Mouse (Mus musculus): ENCODE measurements at regions not wholly inside any gene's neighbourhood (a gene's known extent, or its start where the extent isn't known, plus 50 kb on each side); places are given as distances from the start of the nearest gene placed in this dataset.

DNA sequence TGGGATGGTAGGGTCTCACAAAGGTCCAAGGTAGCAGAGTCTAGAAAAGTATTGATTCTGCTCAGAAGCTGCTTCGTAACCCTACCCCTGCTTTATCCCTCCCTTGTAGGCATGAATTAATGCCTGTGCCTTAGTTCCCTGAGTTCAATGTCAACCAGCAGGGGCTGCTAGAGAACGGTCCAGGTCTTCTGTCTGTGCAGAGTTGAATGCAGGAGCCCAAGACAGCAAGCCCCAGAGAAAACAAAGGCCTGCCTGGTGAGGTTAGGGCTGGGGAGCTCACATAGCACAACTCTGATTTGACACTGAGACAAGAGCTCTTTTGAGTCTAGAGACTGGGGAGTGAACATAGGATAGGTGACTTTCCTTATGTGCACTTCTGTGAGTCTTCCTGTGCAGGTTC lies 56.6 kb downstream of the Olig3 start:
- no peak for DNase-seq (ENCODE audit: low read depth, low spot score)

DNA sequence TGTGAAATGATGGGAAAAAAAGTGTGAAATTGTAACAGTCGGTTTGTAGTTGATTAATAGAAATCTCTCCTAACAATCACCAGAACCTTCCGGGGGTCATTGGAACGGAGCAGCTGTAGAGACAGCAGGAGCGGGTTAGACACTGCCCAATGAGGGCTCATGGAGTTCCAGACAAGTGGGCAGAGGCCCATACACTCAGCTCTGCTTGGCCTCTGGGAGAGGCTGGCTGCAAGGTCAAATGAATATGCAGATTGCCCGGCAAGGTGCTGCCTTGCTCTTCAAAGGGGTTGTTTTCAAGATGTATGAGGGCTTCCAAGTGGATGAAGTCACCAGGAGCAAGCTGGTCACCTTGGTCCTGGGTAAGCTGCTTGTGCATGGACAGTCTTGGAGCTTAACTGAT lies 57.6 kb downstream of the Olig3 start:
- DNase-seq (ENCODE audit: low read depth, low spot score), result no peak

DNA sequence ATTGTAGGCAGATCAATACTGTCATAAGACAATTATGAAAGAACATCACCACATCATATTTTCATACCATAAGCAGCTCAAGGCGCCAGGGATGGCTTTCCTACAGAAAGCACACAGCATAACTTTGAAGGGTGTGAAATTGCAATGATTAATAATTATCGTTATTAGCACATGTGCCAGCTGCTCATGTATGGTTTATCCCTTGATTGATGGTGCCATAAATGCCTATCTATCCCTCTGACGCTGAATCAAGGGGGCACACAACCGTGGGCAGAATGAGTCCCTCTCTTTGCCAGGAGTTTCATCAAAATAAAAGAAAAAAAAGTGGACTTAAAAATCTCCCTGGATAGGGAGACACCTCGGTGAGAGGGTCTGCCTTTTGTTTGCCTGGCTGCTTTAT lies 58.5 kb downstream of the Olig3 start:
- no peak for DNase-seq (ENCODE audit: low read depth, low spot score)

DNA sequence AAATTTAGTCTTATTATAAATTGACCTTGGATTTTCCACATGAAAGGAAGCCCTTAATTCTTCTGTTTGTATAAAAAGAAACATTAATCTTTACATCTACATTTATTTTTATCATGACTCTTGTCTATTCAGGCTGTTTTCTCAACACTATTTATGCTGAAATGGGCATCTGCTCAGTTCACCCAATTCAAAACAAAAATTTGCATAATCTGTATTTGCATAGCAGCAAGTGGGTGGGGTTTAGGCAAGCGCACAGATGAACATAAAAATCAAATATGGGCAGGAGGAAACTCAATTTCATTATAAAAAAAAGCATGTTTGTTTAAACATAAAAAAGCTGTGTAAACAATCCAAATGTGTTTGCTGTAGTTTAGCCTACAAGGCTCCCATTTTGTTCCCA lies 67.7 kb downstream of the Olig3 start:
- DNase-seq (ENCODE audit: low read depth, low spot score), result no peak

DNA sequence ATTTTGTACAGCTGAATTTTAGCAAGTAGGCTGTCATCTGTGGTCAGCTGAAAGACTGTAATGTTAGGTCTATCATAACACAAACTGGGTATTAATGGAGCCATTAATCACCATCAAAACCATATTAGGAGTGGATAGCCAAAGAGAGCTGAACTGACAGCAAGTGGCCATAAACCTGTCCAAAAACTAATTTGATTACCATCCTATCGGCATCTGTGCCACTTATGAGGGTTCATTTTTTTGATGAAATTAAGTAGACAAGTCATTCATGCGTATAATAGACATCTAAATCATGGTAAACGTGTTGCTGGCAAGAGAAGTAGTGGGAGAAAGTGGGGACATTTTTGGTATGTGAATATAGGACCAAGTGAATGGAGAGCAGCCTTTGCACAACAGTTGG lies 68.6 kb downstream of the Olig3 start:
- no peak for DNase-seq (ENCODE audit: low read depth, low spot score)

DNA sequence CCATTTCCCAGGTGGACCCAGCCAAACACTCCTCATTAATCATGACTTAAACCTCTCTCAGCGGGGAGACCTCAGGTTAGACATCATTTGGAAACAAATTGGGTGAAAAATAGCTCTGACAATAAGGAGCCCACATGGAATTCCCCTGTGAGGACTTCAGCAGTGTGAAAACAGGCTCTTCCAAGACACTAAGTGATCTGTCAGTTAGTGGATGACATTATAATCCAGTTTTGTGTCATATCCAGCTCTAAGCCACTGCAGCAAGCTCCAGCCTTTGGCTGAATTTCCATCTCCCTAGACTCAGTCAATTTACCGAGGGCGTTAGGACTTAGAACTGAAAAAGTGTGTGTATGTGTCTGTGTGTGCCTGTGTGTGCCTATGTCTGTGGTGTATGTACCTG lies 70.5 kb downstream of the Olig3 start:
- DNase-seq (ENCODE audit: low read depth, low spot score), result no peak

DNA sequence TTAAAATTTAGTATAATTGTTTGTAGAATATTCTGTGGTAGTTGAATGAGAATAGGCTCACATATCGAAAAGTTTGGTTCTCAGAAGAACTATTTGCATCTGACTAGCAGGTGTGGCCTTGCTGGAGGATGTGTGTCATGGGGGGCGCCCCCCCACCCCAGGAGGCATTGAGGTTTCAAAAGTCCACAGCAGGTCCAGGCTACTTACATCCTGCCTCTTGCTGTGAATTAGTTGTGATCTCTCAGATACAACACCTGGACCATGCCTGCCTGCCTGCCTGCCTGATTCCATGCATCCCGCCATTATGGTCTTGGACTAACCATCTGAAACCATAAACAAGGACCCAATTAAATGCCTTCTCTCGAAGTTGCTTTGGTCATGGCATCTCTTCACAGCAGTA lies 76.2 kb downstream of the Olig3 start:
- no peak for DNase-seq (ENCODE audit: low read depth, low spot score)

DNA sequence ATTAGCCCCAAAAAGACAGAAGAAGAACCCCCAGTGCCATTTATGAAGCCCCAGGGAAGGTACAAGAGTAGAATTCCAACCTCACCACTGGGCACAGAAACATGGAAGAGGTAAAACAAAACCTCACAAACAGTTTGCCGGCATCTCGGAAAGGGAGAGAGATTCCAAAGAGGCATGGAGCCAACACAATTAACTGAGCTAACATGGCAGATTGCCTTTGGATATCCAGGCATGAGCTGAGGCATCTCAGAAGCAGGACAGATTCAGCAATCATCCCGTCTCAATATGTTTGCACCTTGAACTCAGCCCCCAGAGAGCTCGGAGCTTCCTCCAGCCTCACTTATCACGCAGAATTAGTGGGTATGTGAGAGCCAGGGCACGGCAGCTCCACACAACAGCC lies 78.3 kb downstream of the Olig3 start:
- DNase-seq (ENCODE audit: low read depth, low spot score), result no peak

DNA sequence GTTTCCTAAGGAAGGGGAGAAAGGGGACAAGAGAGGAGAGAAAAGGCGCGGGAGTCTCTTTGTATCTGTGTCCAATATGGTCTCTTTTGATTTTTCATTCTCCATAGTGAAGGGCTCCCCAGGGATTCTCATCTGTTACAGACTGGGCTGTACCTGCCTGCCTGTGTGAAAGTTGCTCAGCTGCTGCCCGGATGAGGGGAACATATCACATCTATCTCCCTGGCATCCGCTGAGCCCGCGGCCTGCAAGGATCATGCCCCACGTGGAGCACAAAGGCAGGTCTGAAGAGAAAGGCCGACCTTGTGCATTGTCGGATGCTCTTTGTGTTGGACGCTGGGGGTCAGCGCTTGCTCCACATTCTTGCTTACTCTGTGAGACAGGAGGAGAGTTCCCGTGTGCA lies 85.5 kb downstream of the Olig3 start:
- no peak for DNase-seq (ENCODE audit: low read depth, low spot score)

DNA sequence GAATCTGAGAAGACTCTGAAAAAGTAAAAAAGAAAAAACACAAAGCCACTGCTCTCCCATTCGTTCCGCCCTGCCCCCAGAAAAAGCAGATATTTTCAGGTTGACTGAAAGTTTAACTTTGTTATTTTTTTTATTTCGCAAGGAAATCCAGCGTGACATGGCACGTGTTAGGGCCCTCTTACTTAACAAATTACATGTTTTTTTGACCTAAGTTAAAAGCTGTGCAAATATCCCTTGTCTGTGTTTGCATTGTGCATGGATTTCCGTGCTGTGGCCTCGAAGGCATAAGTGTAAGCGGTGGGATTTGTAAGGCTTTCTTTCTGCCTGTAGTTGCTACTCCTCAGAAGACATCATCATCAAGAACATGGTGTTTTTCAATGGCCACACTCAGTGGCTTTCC lies 87.2 kb downstream of the Olig3 start:
- no peak for DNase-seq (ENCODE audit: low read depth, low spot score)

DNA sequence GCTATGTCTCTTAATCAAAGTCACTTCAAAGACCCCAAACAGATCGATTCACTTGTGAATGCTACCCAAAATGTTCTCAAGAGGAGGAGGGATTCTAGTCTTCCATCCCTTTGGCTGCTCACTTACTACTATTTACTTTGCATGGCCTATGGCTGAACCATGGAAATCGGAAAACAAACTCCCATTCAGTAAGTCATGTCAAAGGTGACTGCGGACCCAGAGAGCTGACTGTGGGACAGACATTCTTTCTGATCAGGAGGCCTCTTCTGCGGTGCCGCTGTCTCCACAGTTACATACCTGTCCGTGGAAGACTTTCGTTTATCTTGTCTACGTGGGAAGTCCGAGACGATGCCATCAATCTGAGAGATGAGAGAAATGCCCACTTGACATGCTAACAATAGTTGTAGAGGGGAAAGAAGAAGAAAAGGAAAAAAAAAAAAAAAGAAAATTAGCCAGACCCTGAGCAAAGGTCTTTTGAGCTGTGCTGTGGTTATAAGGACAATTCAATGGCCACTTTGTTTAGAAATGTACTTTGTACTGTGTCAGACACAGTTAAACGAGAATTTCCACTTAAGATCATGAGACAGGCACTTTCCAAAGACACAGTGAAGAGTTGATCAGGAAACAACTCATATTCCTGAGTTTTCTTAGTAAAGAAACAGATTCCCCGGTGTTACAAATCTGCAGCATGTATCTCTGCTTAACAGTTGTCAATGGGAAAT lies 92.7 kb downstream of the Olig3 start:
- DNase-seq (ENCODE audit: low read depth, low spot score), result no peak

DNA sequence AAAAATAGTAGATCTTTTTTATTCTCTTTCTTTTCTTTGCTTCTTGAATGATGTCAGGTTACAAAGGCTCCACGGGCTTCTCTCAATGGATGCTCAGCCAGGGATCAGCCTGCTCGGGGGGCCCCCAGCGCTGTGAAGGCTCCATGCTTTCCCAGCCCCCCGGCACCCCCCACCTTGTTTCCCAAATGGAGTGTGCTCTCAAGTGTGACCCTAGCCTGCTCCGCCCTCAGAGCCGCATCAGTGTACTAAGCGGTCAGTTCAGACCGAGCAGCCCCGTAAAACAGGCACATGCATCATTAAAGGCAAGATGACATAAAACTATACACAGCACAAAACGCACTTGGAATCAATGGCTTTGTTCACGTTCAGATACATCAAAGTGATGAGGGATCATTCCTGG lies 102.7 kb downstream of the Olig3 start:
- DNase-seq (ENCODE audit: low read depth, low spot score), result no peak

DNA sequence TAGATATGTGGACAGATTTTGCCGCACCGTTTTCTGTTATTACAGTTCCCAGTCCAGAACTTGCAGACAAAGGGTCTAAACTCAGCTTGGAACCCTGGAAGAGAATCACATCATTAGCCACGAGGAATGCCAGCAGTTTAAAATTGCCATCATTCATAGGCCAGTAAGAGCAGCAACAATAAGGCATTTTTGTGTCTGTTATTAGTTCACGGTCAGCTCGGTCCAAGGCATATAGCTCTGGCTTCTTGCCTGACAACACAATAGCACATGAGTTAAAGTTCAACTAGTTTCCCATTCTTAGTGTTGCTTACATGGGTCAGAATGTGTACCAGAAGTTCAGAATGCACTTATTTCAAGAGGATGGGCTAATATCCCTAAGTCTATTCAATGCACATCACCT lies 103.4 kb downstream of the Olig3 start:
- DNase-seq (ENCODE audit: low read depth, low spot score), result no peak

DNA sequence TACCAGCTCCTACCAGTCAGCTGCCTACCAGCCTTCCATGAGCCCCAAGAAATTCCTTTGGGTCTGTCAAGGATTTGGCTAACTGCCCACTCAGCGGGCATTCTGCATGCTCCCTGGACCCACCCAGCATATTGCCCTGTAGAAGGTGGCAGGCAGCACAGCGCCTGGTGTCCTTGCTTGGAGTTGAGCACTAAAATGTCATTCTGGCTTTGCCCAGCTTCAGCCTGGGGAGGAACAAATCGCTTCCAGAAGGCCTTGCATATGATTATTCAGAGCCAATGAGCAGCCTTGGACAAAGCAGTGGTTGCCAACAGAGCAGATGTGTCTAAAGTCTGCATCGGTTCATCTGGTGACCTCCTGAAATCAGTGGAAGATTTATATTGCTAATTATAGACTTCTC lies 103.8 kb downstream of the Olig3 start:
- no peak for DNase-seq (ENCODE audit: low read depth, low spot score)

DNA sequence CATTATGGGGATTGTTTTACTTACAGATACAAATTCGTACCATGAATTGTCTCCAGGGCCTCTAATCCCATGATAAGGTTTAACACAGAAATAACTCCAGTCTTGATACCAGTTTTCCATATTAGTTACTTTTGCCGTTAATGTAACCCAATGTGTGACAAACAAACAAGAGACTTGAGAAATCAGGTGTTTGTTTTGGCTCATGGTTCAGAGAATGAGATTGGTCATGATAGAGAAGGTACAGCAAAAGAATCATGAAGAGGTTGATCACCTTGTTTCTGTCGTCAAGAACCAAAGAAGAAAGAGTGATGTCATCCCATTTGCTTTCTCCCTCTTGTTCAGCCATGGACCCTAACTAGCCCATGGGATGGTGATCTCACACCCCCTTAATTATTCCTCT lies 107.5 kb downstream of the Olig3 start:
- DNase-seq (ENCODE audit: low read depth, low spot score), result no peak

DNA sequence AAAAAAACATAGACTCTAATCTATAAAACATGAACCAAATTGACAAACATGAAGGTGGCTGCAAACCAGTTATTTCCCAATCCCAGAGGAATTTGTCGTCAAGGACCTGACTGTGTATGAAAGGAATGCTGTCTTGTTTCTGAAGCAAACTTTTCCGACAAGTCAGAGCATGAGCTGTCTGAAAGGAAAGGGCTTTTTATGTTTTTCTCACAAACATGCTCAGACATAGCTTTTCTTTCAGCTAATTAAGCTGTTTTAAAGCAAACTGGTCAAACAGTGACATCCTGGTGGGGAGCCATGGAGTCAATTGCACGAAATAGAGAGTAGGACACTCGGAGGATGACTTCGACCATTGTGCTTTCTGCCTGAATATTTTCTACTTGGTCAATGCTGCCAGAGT lies 108.2 kb downstream of the Olig3 start:
- DNase-seq (ENCODE audit: low read depth, low spot score), result no peak

DNA sequence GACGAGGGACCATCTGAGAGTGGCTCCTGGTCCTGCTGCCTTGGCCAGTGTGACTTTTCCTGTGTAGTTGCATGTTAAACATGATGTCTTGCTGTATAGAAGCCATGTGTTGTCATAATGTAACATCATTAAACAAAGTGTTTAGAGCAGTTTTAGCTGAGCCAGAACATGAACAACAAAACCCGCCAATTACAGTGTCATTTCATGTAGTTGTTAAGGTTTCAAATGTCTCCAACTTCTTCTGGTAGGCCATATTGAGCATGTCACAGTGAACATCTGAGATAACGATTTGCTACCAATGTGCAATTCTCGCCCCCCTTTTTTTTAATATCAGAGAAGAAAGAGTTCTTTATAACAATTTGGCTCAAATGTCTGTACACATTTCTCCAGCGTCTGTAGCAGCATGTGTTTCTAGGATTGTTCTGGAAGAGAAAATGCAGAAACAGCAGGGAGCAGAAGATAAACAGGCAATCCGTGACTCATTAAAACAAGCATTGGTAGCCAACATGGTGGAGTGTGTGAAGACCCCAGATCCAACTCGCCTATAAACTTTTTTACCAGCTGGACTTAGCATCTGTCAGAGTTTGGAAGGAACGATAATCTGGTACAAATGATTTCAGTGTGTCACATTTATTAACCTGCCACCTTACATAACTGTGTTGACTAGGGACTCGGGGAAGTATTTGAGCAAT lies 115.2 kb downstream of the Olig3 start:
- DNase-seq (ENCODE audit: low read depth, low spot score), result peak; percentile 28

DNA sequence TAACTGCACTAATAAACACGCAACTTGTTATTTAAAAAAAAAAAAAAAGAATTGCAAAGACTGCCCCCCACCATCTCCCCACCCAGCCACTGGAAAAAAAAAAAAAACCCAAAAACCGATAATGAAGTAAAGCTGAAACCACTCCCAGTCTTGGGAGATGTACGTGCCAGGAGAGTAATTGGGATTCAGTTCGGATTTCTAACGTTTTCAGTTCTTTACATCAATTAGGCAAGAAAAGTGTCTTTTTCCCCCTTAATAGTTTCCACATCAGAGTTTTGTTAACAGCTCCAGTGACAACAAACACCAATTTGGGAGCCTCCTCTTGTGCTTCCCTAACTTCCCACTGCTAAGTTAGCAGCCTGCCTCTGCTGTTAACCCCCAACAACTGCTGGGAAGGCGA lies 115.7 kb downstream of the Olig3 start:
- no peak for DNase-seq (ENCODE audit: low read depth, low spot score)

DNA sequence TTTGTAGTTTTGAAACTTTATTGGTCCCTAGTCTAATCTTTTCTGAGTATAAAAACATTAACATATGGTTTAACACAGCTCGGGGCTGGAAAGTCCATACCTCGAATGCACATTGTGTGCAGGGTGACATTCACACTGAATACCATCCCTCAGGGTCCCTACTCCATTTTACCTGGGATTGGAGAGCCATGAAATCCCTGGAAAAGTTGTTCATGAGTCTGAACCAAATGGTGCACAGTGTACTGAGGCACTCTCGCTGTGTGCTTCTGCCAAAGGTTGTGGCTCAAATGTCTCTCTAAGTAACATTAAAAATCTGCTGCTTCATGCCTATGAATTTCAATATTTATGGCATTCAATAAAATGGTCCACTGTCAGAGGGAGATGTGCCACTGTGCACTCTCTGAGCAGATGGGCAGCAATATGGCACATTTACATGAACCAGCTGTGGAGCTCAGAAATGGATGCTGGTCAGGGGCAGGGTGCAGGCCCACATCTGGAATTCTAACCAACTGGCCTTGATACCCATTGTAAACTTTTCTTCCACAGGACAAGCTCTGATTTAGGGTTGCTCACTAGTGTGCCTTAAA lies 116.7 kb downstream of the Olig3 start:
- no peak for DNase-seq (ENCODE audit: low read depth, low spot score)

DNA sequence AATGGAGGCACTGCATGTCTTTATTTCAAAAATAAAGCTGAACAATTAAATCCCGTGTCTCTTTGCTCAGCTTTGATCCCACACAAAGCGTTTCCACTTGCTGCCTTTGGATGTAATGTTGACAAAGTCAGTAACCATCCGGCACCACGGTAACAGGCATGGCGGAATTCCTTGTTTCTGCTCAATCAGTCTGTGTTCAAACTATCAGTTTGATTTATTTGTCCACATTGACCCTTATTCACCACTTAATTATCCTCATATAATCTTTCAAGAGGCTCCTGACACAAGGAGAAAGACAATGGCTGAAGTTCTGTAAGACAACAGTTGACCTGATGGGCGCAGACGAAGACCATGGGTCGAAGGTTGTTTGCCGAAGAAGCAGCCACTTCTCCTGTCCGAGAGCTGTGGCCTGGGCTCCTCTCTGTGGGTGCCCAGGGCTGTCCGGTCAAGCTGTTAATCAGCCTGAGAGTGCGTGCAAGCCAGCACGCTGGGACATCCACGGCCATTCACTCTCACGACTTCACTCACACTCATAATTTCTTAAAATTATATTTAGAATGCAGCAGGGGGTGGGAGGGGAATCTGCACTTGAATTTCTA lies 106.1 kb upstream of the Ifngr1 start:
- no peak for DNase-seq (ENCODE audit: low read depth, low spot score)

DNA sequence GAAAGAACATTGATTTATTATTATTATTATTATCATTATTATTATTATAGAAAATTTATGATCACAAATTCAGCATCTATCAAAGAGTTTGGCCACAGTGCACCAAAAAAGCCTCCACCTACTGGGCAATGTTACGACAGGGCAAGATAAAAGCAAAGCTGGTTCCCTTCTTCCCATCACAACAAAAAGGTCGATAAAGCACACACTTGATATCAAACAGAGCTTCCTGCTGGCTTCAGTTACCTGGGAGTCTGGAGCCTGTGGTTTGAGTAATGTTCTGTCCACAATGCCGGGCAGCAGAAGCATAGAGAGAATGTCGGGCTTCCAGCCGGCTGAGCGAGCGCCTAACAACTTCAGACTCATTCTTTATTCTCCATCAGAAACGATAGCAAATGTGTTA lies 101.2 kb upstream of the Ifngr1 start:
- DNase-seq (ENCODE audit: low read depth, low spot score), result no peak

DNA sequence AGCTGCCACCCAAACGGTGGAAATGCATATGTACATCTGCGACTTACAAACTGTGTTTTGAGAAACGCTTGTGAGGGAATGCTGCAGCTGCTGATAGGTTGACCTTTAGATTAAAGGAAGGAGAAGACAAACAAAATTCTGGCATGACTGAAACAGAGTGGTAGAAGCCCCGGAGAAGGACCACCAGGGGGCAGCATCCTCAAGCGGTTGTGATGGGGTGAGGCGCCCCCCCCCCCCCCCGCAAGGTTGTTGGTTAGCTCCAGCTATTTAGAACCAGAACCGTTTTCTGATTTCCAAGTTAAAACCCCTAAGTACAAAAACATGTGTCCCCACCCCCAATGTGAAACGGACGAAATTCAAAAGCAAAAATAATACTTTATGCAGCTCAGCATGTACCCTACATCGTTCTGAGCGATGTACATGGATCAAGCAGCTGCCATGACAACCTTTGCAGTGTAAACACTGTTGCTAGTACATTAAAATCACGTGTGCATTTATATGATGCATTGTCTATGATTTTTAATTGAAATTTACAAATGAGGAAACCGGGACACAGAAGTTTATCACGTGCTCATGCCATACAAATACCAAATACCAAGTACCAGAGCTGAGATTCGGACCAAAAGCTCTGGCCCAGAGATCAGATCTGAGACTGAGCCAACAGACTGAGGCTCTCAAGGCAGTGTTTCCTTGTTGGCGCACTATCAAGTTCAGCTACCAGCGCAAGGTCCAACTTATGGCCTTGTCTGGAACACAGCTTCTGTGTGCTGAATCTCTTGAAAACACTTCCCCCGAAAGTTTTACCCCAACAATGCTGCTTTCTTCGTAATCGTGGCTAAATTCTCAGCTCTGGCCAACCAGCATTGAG lies 100.0 kb upstream of the Ifngr1 start:
- DNase-seq (ENCODE audit: low read depth, low spot score), result no peak

All from telencephalon, adult 2 months (tissue).